Mouse (Mus musculus): ENCODE results near the gene Draxin.

Gene Draxin

GRCm38 (mm10) chr4:148084261-148084714 lies 46.2 kb downstream of the Draxin start:
- no peak for DNase-seq (ENCODE audit: low read depth, low spot score)

- DNase-seq (ENCODE audit: low read depth, low spot score), result no peak
Measured at GRCm38 (mm10) chr4:148083176-148083899, 47.2 kb downstream of the Draxin start.

- peak; percentile 52 for DNase-seq (ENCODE audit: low read depth, low spot score)
Measured at GRCm38 (mm10) chr4:148082257-148083044, 48.0 kb downstream of the Draxin start.

GRCm38 (mm10) chr4:148081201-148081600 lies 49.3 kb downstream of the Draxin start:
- no peak for DNase-seq (ENCODE audit: low read depth, low spot score)

- no peak for DNase-seq (ENCODE audit: low read depth, low spot score)
Measured at GRCm38 (mm10) chr4:148080597-148080973, 49.9 kb downstream of the Draxin start.

- DNase-seq (ENCODE audit: low read depth, low spot score), result no peak
Measured at GRCm38 (mm10) chr4:148079944-148080596, 50.4 kb downstream of the Draxin start.

GRCm38 (mm10) chr4:148079212-148079611 lies 51.3 kb downstream of the Draxin start:
- DNase-seq (ENCODE audit: low read depth, low spot score), result no peak

GRCm38 (mm10) chr4:148075881-148076280 lies 54.6 kb downstream of the Draxin start:
- DNase-seq (ENCODE audit: low read depth, low spot score), result no peak

- DNase-seq (ENCODE audit: low read depth, low spot score), result peak; percentile 34
Measured at GRCm38 (mm10) chr4:148075259-148075658, 55.2 kb downstream of the Draxin start.

- DNase-seq (ENCODE audit: low read depth, low spot score), result no peak
Measured at GRCm38 (mm10) chr4:148074521-148075189, 55.8 kb downstream of the Draxin start.

- DNase-seq (ENCODE audit: low read depth, low spot score), result no peak
Measured at GRCm38 (mm10) chr4:148071508-148071907, 59.0 kb downstream of the Draxin start.

- DNase-seq (ENCODE audit: low read depth, low spot score), result no peak
Measured at GRCm38 (mm10) chr4:148069602-148070218, 60.8 kb downstream of the Draxin start.

- no peak for DNase-seq (ENCODE audit: low read depth, low spot score)
Measured at GRCm38 (mm10) chr4:148067346-148067745, 63.2 kb downstream of the Draxin start.

- DNase-seq (ENCODE audit: low read depth, low spot score), result no peak
Measured at GRCm38 (mm10) chr4:148066401-148066744, 64.1 kb downstream of the Draxin start.

- DNase-seq (ENCODE audit: low read depth, low spot score), result no peak
Measured at GRCm38 (mm10) chr4:148065702-148066400, 64.6 kb downstream of the Draxin start.

GRCm38 (mm10) chr4:148061086-148061480 lies 69.4 kb downstream of the Draxin start:
- DNase-seq (ENCODE audit: low read depth, low spot score), result no peak

GRCm38 (mm10) chr4:148060120-148061085 lies 70.1 kb downstream of the Draxin start:
- no peak for DNase-seq (ENCODE audit: low read depth, low spot score)

- DNase-seq (ENCODE audit: low read depth, low spot score), result no peak
Measured at GRCm38 (mm10) chr4:148058993-148059392, 71.5 kb downstream of the Draxin start.

GRCm38 (mm10) chr4:148058218-148058819 lies 72.2 kb downstream of the Draxin start:
- no peak for DNase-seq (ENCODE audit: low read depth, low spot score)

All from c-Kit-negative CD71-positive TER-119-positive erythroid progenitor cells, embryonic 14.5 days (primary cell).